Mouse (Mus musculus) cerebellum, postnatal 14 days (tissue): ENCODE results near the gene Spty2d1.

ENCODE experiments used
- DNase-seq, 2 experiments: peaks; one replicate each; pipeline ENCODE4 v3.0.0; 2021; ENCODE audit warnings: mixed read lengths in 2 of 2

Gene Spty2d1

DNA sequence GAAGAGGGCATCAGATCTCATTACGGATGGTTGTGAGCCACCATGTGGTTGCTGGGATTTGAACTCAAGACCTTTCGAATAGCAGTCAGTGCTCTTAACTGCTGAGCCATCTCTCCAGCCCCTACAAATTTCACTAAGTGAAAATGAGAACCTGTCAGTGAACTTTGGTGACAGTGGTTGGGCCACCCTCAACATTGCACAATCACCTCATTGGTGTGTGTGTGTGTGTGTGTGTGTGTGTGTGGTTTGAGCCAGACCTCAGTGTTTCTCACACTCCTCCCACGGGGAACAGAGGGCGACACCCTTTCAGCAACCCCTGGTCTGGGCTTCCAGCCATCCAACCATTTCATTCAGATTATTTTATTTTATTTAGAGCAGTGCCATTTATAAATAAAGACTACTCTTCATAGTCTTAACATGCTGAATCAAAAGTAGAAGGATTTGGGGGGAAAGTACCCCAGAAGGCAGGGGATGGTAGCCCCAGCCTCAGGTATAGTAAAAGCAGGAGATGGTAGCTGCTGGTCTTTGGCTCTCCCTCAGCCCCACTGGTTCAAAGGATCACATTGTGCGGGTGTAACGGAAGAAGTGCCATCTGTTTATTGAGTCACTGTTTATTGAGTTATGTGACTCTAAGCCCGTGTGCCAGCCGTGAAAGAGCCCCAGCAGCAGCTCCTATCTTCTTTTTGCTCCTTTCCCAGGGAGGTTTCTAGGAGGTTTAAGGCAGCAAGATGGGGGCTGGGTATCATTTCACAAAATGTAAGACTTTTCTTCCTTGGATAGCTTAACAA, 22.3 kb downstream of the Spty2d1 start:
- peak; percentile 40 to 48 for DNase-seq

DNA sequence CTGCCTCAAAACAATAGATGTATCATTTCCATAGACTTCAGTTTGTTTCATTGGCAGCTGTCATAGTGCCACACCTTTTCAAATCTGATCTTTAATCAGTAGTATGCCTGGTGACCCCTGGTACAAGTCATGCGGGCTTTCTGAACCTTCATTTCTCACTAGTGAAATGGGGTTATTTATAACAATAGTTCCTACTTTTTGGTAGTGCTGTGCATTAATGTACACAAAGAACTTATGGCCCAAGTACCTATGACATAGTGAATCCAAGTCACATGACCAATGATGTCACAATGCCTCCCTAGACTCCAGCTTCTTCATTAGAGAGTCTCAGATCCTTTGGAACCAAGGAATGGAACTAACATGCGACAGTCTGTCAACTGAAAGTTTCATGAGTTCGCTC, 24.9 kb downstream of the Spty2d1 start, which contains the start of gene Gm9999:
Gene Gm9999, plus strand, starts transcription at position 301 of the 400 bp plus-strand sequence.
- no peak for DNase-seq

DNA sequence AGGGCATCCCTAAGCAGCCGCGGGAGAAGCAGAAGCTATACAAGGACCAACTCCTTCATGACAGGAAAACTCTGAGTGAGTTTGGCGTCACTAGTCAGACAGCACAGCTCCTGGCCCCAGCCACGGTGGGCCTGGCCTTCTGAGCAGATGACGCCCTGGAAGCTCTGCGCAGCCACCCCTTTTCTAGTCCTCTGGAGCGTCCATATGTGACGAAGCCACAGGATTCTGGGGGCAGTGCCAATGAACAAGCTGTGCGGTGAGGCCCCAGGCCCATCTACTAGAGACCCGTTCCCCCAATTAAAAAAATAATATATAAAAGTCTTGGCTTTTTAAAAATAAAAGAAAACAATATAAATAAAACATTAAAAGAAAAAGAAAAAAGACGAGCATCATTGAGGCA, 32.8 kb downstream of the Spty2d1 start:
- peak in 1 of 2 experiments; percentile 33 for DNase-seq

DNA sequence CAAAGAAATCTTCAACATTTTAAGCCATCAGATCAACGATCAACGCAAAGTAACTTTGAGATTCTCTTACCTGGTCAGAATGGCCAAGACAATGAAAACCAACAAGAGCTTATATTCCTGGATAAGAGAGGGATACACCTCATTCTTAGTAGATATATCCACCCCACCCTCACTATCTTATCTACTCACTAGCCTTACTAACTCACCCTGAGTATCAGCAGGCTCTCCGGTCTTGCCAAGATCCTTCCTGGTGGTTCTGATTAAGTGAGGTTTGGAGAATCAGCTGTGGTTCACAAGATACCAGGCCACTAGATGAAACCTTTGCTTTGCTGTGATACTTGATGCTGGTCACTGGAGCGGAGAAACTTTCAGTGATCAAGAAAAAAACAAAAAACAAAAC, 33.6 kb downstream of the Spty2d1 start:
- DNase-seq, result no peak

DNA sequence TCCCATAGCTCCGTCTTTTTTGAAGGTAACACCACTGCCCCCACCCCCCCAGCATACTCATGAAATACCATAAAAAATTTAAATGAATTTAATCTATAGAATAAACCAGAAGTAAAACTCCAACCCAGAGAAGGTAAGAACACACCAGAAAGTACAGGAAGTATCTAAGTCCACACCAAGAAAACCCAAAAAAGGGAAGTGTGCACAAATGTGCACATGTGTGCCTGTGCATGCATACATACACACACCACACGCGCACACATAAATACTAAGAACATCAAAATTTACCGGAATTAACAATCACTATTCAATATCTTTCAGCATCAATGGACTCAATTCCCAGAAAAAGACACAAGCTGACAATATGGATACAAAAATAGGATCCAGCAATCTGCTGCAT, 38.3 kb downstream of the Spty2d1 start:
- DNase-seq, result no peak

DNA sequence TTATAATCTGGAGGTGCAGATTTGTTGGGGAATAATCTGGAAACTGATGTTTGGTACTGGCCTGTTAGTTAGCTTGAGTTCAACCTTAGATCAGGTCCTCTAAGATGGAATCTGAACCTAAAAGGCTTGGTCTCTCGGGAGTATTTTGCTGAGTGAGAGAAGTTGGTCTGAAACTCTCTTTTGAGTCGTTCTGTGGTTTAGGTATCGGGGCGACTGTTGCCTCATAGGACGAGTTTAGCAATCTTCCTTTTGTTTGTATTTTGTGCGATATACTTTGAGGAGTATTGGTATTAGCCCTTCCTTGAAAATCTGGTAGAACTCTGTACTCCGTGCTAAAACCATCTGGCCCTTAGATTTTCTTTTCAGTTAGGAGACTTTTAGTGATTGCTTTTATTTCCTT, 44.1 kb downstream of the Spty2d1 start:
- DNase-seq, result no peak

DNA sequence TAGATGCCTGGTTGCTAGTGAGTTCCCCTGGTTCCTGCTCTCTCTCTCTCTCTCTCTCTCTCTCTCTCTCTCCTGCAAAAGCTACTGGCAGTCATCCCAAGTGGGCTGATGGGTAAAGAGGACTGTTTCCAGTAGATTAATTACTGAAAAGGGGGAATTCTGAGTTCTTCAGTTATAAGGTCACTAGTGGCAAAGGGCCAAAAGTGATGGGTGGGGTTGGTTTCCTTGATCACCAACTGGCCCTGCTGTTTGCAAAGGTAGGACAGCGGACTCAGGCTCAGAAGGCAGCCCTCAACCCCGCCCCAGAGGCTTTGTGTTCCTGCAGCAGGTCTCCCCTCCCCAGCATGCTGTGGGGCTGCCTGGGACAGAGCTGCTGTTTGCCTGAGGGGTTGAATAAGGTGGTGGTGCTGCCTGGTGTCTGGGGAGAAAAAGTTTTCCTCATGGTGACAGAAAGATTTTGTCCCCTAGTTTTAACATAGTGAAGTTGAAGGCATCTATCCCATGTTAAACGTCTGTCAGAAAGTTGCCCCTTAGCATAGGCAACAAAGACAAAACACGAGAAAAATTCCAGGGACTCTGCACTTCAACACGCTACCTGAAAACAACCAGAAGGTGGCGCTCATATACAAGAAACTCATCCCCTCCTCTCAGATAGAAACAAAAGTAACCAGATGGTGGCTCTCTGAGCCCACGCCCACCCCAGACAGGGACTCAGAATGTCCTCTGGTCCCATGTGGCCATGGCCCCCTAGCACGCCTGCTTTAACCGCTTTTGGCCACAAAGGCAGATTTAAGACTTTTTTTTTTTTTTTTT, 45.2 kb downstream of the Spty2d1 start:
- peak; percentile 83 to 84 for DNase-seq

DNA sequence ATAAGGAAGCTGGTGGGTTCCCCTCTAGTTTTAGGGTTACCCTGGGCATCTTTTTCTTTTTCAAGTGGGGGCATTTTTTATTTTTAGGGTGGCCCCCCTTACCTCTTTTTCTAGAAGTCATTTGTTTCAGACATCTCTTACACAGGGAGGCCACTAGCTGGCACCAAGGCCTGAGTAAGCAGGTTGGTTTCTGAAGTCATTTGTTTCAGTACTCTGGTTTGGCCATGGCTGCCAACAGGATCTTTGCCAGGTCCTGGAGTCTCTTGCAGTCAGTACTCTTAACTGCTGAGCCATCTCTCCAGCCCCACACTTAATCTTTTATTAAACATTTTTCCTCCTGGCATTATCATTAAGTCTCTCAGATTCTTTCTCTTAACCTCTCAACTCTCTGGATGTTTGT, 46.1 kb downstream of the Spty2d1 start:
- peak; percentile 39 to 57 for DNase-seq

DNA sequence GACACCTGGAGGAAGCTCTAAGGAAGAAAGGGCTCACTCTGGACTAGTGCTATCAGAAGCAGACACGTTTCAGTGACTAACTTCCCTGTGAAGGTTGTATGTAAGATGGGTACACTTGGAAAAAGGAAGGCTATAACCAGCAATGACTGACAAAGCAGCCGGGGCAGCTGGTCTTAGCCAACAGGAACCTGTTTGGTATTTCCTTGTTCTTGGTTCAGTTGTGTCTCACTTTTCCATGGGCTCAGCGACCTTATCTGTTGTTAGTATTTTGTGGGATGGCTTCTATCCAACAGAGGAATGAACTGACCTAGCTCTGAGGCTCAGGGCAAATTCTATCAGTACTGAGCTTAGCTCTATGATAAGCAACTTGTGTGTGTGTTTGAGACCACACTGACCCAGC, 47.2 kb downstream of the Spty2d1 start:
- DNase-seq, result no peak

DNA sequence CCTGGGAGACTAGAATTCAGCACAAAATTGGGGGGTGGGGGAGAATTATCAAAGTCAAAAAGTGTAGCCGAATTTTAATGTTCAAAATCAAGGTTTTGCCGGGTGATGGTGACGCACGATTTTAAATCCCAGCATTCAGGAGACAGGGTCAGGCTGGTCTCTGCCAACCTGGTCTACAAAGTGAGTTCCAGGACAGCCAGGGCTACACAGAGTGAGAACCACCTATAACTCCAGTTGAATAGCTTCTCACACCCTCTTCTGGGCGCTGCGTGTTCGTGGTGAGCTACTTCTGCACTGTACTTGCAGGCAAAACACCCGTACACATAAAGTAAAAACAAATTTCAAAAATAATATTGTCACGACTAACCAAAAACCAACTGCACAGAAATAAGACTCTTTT, 49.4 kb downstream of the Spty2d1 start:
- peak; percentile 13 to 22 for DNase-seq

DNA sequence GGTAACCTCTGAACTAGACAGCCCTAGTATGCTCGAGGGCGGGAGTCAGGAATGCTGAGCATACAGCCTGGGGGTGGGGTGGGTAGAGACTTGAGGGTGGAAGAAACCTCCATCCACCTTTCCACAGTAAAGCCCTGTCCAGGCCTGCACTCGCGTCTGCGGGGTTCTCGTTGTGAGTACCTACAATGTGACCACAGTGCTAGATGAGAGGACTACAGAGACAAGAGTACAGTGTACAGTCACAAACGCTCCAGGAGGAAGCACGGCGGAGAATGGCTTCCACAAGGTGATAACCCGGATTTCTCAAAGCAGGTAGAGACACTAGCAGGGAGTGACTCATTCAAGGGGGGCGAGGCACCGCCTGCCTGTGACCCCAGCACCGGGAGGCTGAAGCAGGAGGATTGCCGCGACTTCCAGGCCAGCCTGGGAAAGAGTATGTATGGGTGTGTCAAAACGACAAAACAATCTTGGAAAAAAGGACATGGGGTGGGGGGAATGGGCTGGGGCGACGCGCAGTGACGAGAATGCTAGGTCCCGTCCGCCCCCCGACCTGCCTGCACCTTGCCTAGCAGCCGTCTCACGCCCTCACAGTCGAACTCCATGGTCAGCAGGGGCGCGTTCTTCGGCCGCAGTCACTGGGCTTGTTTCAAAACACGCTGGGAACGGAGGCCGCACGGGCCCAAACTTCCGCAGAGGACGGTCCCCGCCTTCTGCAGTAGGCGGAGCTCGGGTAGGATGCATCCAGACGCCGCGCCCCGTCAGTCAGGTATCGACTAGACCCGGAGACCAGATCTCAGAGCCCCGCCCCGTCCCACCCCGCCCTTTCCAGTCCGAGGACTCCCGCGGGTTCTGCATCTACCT, 50.1 kb downstream of the Spty2d1 start, which contains the start of gene Uevld:
Gene Uevld, minus strand, starts transcription at position 697 of the 861 bp plus-strand sequence.
- peak; percentile 97 to 98 for DNase-seq
